ENCODE assay signal across 17 mouse cellular contexts in the genomic region with DNA sequence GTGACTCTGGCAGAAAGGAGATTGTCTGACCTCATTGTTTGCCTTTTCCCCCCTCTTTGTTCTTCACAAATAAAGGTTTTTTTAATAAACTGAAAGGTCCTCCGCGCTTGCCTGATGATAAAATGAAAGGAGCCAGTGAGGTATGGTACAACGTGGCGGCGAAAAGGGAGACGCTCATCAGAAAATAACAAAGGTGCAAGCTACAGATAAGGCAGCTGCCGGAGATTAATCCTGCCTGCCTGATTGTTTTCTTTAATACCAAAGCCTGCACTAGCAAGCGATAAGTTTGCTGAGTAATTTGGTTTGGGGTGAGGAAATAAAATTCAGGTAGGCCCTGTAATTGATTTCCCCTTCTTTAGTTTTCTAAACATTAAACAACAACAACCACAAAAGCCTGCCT.
DNase-seq lines count a peak whose midpoint lies in the region; ATAC-seq lines count a peak whose summit lies in the region.
"Had no signal": no experiment of that assay in that cellular context is flagged by ENCODE, and none has a peak within 500 bp of the region (broad histone marks: within the 10 kb centered on the region; RNA-seq: fewer than 3 reads in every experiment).

No protein-coding gene starts in this region.

- H3K9me3 ChIP-seq in hindbrain, embryonic 14.5 days (ENCODE audit: control insufficient read depth, low read length), result no peaks in the 10 kb centered on the region
- no peaks in the 10 kb centered on the region for H3K9me3 ChIP-seq in hindbrain, embryonic 10.5 days
- H3K9me3 ChIP-seq in midbrain, embryonic 14.5 days (ENCODE audit: control insufficient read depth, low read length), result no peaks in the 10 kb centered on the region
- H3K9me3 ChIP-seq: intestine, embryonic 15.5 days had no signal

- DNase-seq in hindbrain, embryonic 14.5 days (ENCODE audit: low spot score), result no peak
- no peak for DNase-seq in hindbrain, embryonic 10.5 days (ENCODE audit: low spot score)
- peak; percentile 61 for DNase-seq in MEL-GATA-1-ER (ENCODE audit: extremely low read depth, low read depth)
- DNase-seq in c-Kit-positive CD71-positive TER-119-negative erythroid progenitor cells, embryonic 14.5 days (ENCODE audit: low read depth), result peak; percentile 8
- peak; percentile 68 for DNase-seq in midbrain, embryonic 14.5 days
- no peak for DNase-seq in layer of hippocampus, adult 18-20 months (ENCODE audit: low spot score in 2 of 2)
- DNase-seq in left cerebral cortex, adult 11 months (ENCODE audit: low spot score), result no peak
- DNase-seq: adrenal gland, adult 2 months; cerebellum, adult 11-12 months; gastrocnemius, postnatal 10 days; heart, adult 18-20 months; heart, postnatal 14 days; kidney, postnatal 4 days; lung, postnatal 10 days; thymus, postnatal 14 days had no signal

- WGBS in hindbrain, embryonic 14.5 days, result 39% methylated on average over 8 of the region's 8 CpGs
- 54% methylated on average over 8 of the region's 8 CpGs for WGBS in hindbrain, embryonic 10.5 days
- 9% methylated on average over 8 of the region's 8 CpGs for WGBS in midbrain, embryonic 14.5 days

- peak overlapping the region; percentile 69 for H3K27ac ChIP-seq in hindbrain, embryonic 14.5 days
- H3K27ac ChIP-seq in hindbrain, embryonic 10.5 days, result no peak overlapping the region
- H3K27ac ChIP-seq in midbrain, embryonic 14.5 days (replicated peaks; ENCODE audit: low read depth, low read length), result peak overlapping the region; percentile 78
- H3K27ac ChIP-seq: intestine, embryonic 15.5 days had no signal

- H3K27me3 ChIP-seq in hindbrain, embryonic 14.5 days (ENCODE audit: control insufficient read depth, insufficient read depth, low read length), result no peaks in the 10 kb centered on the region
- H3K27me3 ChIP-seq in hindbrain, embryonic 10.5 days (ENCODE audit: insufficient read depth, poor library complexity, severe bottlenecking), result no peaks in the 10 kb centered on the region; the same call in 1 of the 2 replicates
- no peaks in the 10 kb centered on the region for H3K27me3 ChIP-seq in midbrain, embryonic 14.5 days (ENCODE audit: control insufficient read depth, insufficient read depth, low read length)
- H3K27me3 ChIP-seq: intestine, embryonic 15.5 days; megakaryocyte, embryonic 14.5 days had no signal

- no peaks in the 10 kb centered on the region; the same call in 1 of the 2 replicates for H3K4me1 ChIP-seq in hindbrain, embryonic 14.5 days (replicated peaks; ENCODE audit: control insufficient read depth, insufficient read depth, low read length)
- H3K4me1 ChIP-seq in hindbrain, embryonic 10.5 days (replicated peaks), result no peaks in the 10 kb centered on the region; the same call in 1 of the 2 replicates
- H3K4me1 ChIP-seq in midbrain, embryonic 14.5 days (ENCODE audit: control insufficient read depth, insufficient read depth, low read length), result 0 out of 2 replicates have a peak, but pooled peaks cover 3% of the 10 kb centered on the region
- H3K4me1 ChIP-seq: intestine, embryonic 15.5 days; megakaryocyte, embryonic 14.5 days had no signal

- no peaks in the 10 kb centered on the region for H3K36me3 ChIP-seq in hindbrain, embryonic 14.5 days (replicated peaks; ENCODE audit: control insufficient read depth, insufficient read depth)
- no peaks in the 10 kb centered on the region for H3K36me3 ChIP-seq in hindbrain, embryonic 10.5 days
- no peaks in the 10 kb centered on the region for H3K36me3 ChIP-seq in midbrain, embryonic 14.5 days (ENCODE audit: control insufficient read depth, insufficient read depth, low read length)
- H3K36me3 ChIP-seq: intestine, embryonic 15.5 days had no signal

- no peak overlapping the region for H3K4me3 ChIP-seq in hindbrain, embryonic 14.5 days (replicated peaks; ENCODE audit: low read length)
- H3K4me3 ChIP-seq in hindbrain, embryonic 10.5 days, result no peak overlapping the region
- no peak overlapping the region for H3K4me3 ChIP-seq in midbrain, embryonic 14.5 days (replicated peaks; ENCODE audit: low read depth, low read length)
- H3K4me3 ChIP-seq: intestine, embryonic 15.5 days had no signal

- H3K4me2 ChIP-seq in hindbrain, embryonic 14.5 days (replicated peaks), result no peak overlapping the region
- H3K4me2 ChIP-seq in midbrain, embryonic 14.5 days (ENCODE audit: low read length), result no peak overlapping the region
- H3K4me2 ChIP-seq: intestine, embryonic 15.5 days had no signal

- H3K9ac ChIP-seq in hindbrain, embryonic 14.5 days, result no peak overlapping the region
- H3K9ac ChIP-seq in midbrain, embryonic 14.5 days (replicated peaks; ENCODE audit: low read length), result no peak overlapping the region
- H3K9ac ChIP-seq: intestine, embryonic 15.5 days had no signal

- ATAC-seq in hindbrain, embryonic 14.5 days (ENCODE audit: low FRiP score), result no peak
- ATAC-seq in midbrain, embryonic 14.5 days (ENCODE audit: low FRiP score, low TSS enrichment), result no peak; the same call in 1 of the 2 replicates
- ATAC-seq: intestine, embryonic 15.5 days had no signal

Comparison
In these comparisons a context has a peak if more than half of its experiments do, and no peak if none do; other contexts are left out.
1. DNase-seq: peak in MEL-GATA-1-ER (single experiment), c-Kit-positive CD71-positive TER-119-negative erythroid progenitor cells, embryonic 14.5 days (single experiment) and midbrain, embryonic 14.5 days (single experiment); none in hindbrain, embryonic 14.5 days (single experiment), hindbrain, embryonic 10.5 days (single experiment), layer of hippocampus, adult 18-20 months (0 of 2) and left cerebral cortex, adult 11 months (single experiment).